Mouse (Mus musculus): Measurements from ENCODE around the gene Shank2. TPM values are rescaled to one million over a fixed set of nuclear protein-coding genes. Genes with fewer than 3 reads are reported as not detected.

Gene Shank2
- polyA plus RNA-seq, 1 experiment from 2014 or later: not detected

- no peak overlapping the region for H3K4me3 ChIP-seq (ENCODE audit: inconsistent target)
- H3K36me3 ChIP-seq (ENCODE audit: inconsistent target): no peaks in the 10 kb centered on the region
- H3K27ac ChIP-seq: no peak overlapping the region
- no peaks in the 10 kb centered on the region for H3K79me2 ChIP-seq (ENCODE audit: inconsistent target)
- WGBS (ENCODE audit: missing documents): 86% methylated on average over 18 of the region's 18 CpGs
These were observed 408.0 kb downstream of the Shank2 start for GRCm38 (mm10) chr7:144409682-144410081.

- Histone ChIP-seq H3K27ac (no peak overlapping the region), H3K79me2 (ENCODE audit: inconsistent target) (no peaks in the 10 kb centered on the region), H3K36me3 (ENCODE audit: inconsistent target) (no peaks in the 10 kb centered on the region), H3K4me3 (ENCODE audit: inconsistent target) (no peak overlapping the region)
- WGBS (ENCODE audit: missing documents): 57% methylated on average over 22 of the region's 22 CpGs
These were observed 410.5 kb downstream of the Shank2 start for GRCm38 (mm10) chr7:144411967-144412906.

- Histone ChIP-seq H3K79me2 (ENCODE audit: inconsistent target) (no peaks in the 10 kb centered on the region), H3K4me3 (ENCODE audit: inconsistent target) (no peak overlapping the region), H3K36me3 (ENCODE audit: inconsistent target) (no peaks in the 10 kb centered on the region), H3K27ac (no peak overlapping the region)
- WGBS (ENCODE audit: missing documents): 86% methylated on average over 5 of the region's 5 CpGs
These were observed 412.9 kb downstream of the Shank2 start for GRCm38 (mm10) chr7:144414632-144415031.

- Histone ChIP-seq H3K36me3 (ENCODE audit: inconsistent target) (no peaks in the 10 kb centered on the region), H3K27ac (no peak overlapping the region), H3K4me3 (ENCODE audit: inconsistent target) (no peak overlapping the region), H3K79me2 (ENCODE audit: inconsistent target) (no peaks in the 10 kb centered on the region)
- 69% methylated on average over 4 of the region's 4 CpGs for WGBS (ENCODE audit: missing documents)
These were observed 414.1 kb downstream of the Shank2 start for GRCm38 (mm10) chr7:144415795-144416194.

GRCm38 (mm10) chr7:144417234-144417633, 415.5 kb downstream of the Shank2 start:
- Histone ChIP-seq H3K79me2 (ENCODE audit: inconsistent target) (no peaks in the 10 kb centered on the region), H3K4me3 (ENCODE audit: inconsistent target) (no peak overlapping the region), H3K27ac (no peak overlapping the region), H3K36me3 (ENCODE audit: inconsistent target) (no peaks in the 10 kb centered on the region)
- WGBS (ENCODE audit: missing documents): 68% methylated on average over 2 of the region's 2 CpGs

GRCm38 (mm10) chr7:144417644-144418343, 416.1 kb downstream of the Shank2 start:
- H3K36me3 ChIP-seq (ENCODE audit: inconsistent target): no peaks in the 10 kb centered on the region
- no peak overlapping the region for H3K4me3 ChIP-seq (ENCODE audit: inconsistent target)
- H3K27ac ChIP-seq: no peak overlapping the region
- 43% methylated on average over 15 of the region's 16 CpGs for WGBS (ENCODE audit: missing documents)
- no peaks in the 10 kb centered on the region for H3K79me2 ChIP-seq (ENCODE audit: inconsistent target)

- no peak overlapping the region for H3K4me3 ChIP-seq (ENCODE audit: inconsistent target)
- no peaks in the 10 kb centered on the region for H3K79me2 ChIP-seq (ENCODE audit: inconsistent target)
- H3K36me3 ChIP-seq (ENCODE audit: inconsistent target): no peaks in the 10 kb centered on the region
- no peak overlapping the region for H3K27ac ChIP-seq
- WGBS (ENCODE audit: missing documents): 10% methylated on average over 15 of the region's 16 CpGs
These were observed 418.8 kb downstream of the Shank2 start for GRCm38 (mm10) chr7:144420552-144420951.

GRCm38 (mm10) chr7:144421478-144421877, 419.8 kb downstream of the Shank2 start:
- no peak overlapping the region for H3K4me3 ChIP-seq (ENCODE audit: inconsistent target)
- WGBS (ENCODE audit: missing documents): 92% methylated on average over 6 of the region's 6 CpGs

GRCm38 (mm10) chr7:144425953-144426352, 424.2 kb downstream of the Shank2 start:
- H3K79me2 ChIP-seq (ENCODE audit: inconsistent target): no peaks in the 10 kb centered on the region
- no peak overlapping the region for H3K4me3 ChIP-seq (ENCODE audit: inconsistent target)
- WGBS (ENCODE audit: missing documents): 15% methylated on average over 8 of the region's 8 CpGs
- H3K27ac ChIP-seq: no peak overlapping the region
- no peaks in the 10 kb centered on the region for H3K36me3 ChIP-seq (ENCODE audit: inconsistent target)

More at GRCm38 (mm10) chr7:144421478-144421877, 419.8 kb downstream of the Shank2 start:
- Histone ChIP-seq H3K27ac (no peak overlapping the region), H3K79me2 (ENCODE audit: inconsistent target) (no peaks in the 10 kb centered on the region), H3K36me3 (ENCODE audit: inconsistent target) (no peaks in the 10 kb centered on the region)

- Histone ChIP-seq H3K36me3 (ENCODE audit: inconsistent target) (no peaks in the 10 kb centered on the region), H3K27ac (no peak overlapping the region), H3K4me3 (ENCODE audit: inconsistent target) (no peak overlapping the region), H3K79me2 (ENCODE audit: inconsistent target) (no peaks in the 10 kb centered on the region)
- 94% methylated on average over 3 of the region's 3 CpGs for WGBS (ENCODE audit: missing documents)
These were observed 424.9 kb downstream of the Shank2 start for GRCm38 (mm10) chr7:144426594-144426993.

GRCm38 (mm10) chr7:144427460-144427859, 425.7 kb downstream of the Shank2 start:
- H3K36me3 ChIP-seq (ENCODE audit: inconsistent target): no peaks in the 10 kb centered on the region
- no peaks in the 10 kb centered on the region for H3K79me2 ChIP-seq (ENCODE audit: inconsistent target)
- WGBS (ENCODE audit: missing documents): 84% methylated on average over 3 of the region's 3 CpGs

GRCm38 (mm10) chr7:144432920-144433319, 431.2 kb downstream of the Shank2 start:
- no peaks in the 10 kb centered on the region for H3K36me3 ChIP-seq (ENCODE audit: inconsistent target)

More at GRCm38 (mm10) chr7:144427460-144427859, 425.7 kb downstream of the Shank2 start:
- Histone ChIP-seq H3K4me3 (ENCODE audit: inconsistent target) (no peak overlapping the region), H3K27ac (no peak overlapping the region)

GRCm38 (mm10) chr7:144438811-144439210, 437.1 kb downstream of the Shank2 start:
- H3K79me2 ChIP-seq (ENCODE audit: inconsistent target): no peaks in the 10 kb centered on the region
- no peak overlapping the region for H3K4me3 ChIP-seq (ENCODE audit: inconsistent target)
- H3K27ac ChIP-seq: no peak overlapping the region
- no peaks in the 10 kb centered on the region for H3K36me3 ChIP-seq (ENCODE audit: inconsistent target)
- 97% methylated on average over 7 of the region's 7 CpGs for WGBS (ENCODE audit: missing documents)

More at GRCm38 (mm10) chr7:144432920-144433319, 431.2 kb downstream of the Shank2 start:
- Histone ChIP-seq H3K27ac (no peak overlapping the region), H3K79me2 (ENCODE audit: inconsistent target) (no peaks in the 10 kb centered on the region), H3K4me3 (ENCODE audit: inconsistent target) (no peak overlapping the region)
- 90% methylated on average over 2 of the region's 2 CpGs for WGBS (ENCODE audit: missing documents)

- H3K4me3 ChIP-seq (ENCODE audit: inconsistent target): no peak overlapping the region
- H3K27ac ChIP-seq: no peak overlapping the region
- H3K79me2 ChIP-seq (ENCODE audit: inconsistent target): no peaks in the 10 kb centered on the region
- 81% methylated on average over 11 of the region's 11 CpGs for WGBS (ENCODE audit: missing documents)
- H3K36me3 ChIP-seq (ENCODE audit: inconsistent target): no peaks in the 10 kb centered on the region
These were observed 439.7 kb downstream of the Shank2 start for GRCm38 (mm10) chr7:144441466-144441865.

GRCm38 (mm10) chr7:144441976-144442375, 440.2 kb downstream of the Shank2 start:
- 92% methylated on average over 4 of the region's 4 CpGs for WGBS (ENCODE audit: missing documents)
- no peaks in the 10 kb centered on the region for H3K36me3 ChIP-seq (ENCODE audit: inconsistent target)
- no peak overlapping the region for H3K27ac ChIP-seq
- no peak overlapping the region for H3K4me3 ChIP-seq (ENCODE audit: inconsistent target)
- no peaks in the 10 kb centered on the region for H3K79me2 ChIP-seq (ENCODE audit: inconsistent target)
